Mouse (Mus musculus): ENCODE measurements at regions not wholly inside any gene's neighbourhood (a gene's known extent, or its start where the extent isn't known, plus 50 kb on each side); places are given as distances from the start of the nearest gene placed in this dataset.
A peak's percentile ranks its signal among the peaks of the same experiment; 100 is the strongest.

DNA sequence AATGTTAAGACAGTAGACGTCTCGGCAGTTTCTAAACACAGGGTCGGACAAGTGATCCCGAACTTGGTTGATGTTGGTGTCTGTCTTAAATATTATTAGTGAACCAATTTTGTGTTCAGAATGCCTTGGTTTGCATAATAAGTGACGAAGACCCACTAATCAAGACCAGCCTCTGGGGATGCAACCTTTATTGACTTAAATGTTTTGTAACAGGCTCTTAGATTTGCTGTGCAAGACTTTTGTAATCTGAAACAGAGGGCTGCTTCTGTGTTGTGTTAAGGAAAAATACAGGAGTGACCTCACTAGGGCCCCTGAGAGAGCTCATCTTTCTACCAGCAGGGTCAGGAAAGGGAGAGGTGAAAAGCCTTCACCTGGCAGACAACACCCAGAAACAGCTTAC is 119.5 kb downstream of the Slc38a4 start:
- Histone ChIP-seq H3K36me3 (replicated peaks; ENCODE audit: control insufficient read depth, insufficient read depth, low read depth) (no peaks in the 10 kb centered on the region), H3K9ac (replicated peaks) (no peak overlapping the region), H3K4me3 (ENCODE audit: insufficient read depth in 1 of 2, low read depth in 2 of 2, low read length in 2 of 2) (no peak overlapping the region), H3K9me3 (ENCODE audit: control insufficient read depth, low read length) (no peaks in the 10 kb centered on the region), H3K27me3 (ENCODE audit: control insufficient read depth, insufficient read depth, low read length) (no peaks in the 10 kb centered on the region), H3K4me2 (ENCODE audit: low read depth) (no peak overlapping the region; the same call in 1 of the 2 replicates), H3K4me1 (replicated peaks; ENCODE audit: control insufficient read depth in 2 of 2, insufficient read depth in 2 of 2, low read length in 1 of 2) (no peaks in the 10 kb centered on the region), H3K27ac (no peak overlapping the region)
- DNase-seq (ENCODE audit: low read depth in 3 of 3, low spot score in 3 of 3) = no peak
- no peak for TF ChIP-seq CTCF (IDR thresholded peaks at IDR 0.05; ENCODE audit: low read depth)
- TF ChIP-seq EP300 (IDR thresholded peaks at IDR 0.05; ENCODE audit: low read depth) = no peak
- WGBS (ENCODE audit: insufficient replicate concordance) = 56% methylated on average over 5 of the region's 5 CpGs
- ATAC-seq (ENCODE audit: insufficient read depth) = no peak

DNA sequence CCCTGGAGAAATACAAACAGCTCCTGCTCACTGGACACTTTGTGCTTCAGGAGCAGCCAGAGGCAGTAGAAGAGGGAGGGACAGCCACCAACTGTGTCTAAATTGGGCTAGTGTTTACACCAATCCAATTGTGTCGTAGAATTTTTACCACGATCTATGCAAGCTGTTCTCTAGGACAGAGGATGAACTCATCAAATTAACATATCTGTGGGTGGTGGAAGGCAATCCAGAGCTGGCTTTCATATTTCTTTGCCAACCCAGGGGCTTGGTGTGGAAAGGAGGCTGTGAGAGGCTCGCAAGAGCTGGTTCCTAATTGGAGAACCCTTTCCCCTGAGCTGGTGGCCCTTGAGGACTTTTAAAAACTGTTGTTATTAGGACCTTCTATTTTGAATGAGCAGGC is 122.3 kb downstream of the Slc38a4 start:
- H3K4me3 ChIP-seq (ENCODE audit: insufficient read depth in 1 of 2, low read depth in 2 of 2, low read length in 2 of 2) = no peak overlapping the region
- DNase-seq (ENCODE audit: low read depth in 3 of 3, low spot score in 3 of 3) = no peak
- H3K9me3 ChIP-seq (ENCODE audit: control insufficient read depth, low read length) = no peaks in the 10 kb centered on the region
- peaks cover 2 to 15% of the 10 kb centered on the region in 2 experiments for H3K4me1 ChIP-seq (replicated peaks; ENCODE audit: control insufficient read depth in 2 of 2, insufficient read depth in 2 of 2, low read length in 1 of 2)
- no peak overlapping the region for H3K9ac ChIP-seq (replicated peaks)
- WGBS (ENCODE audit: insufficient replicate concordance) = 47% methylated on average over 3 of the region's 3 CpGs
- ATAC-seq (ENCODE audit: insufficient read depth) = no peak
- no peaks in the 10 kb centered on the region for H3K27me3 ChIP-seq (ENCODE audit: control insufficient read depth, insufficient read depth, low read length)
- no peak for TF ChIP-seq EP300 (IDR thresholded peaks at IDR 0.05; ENCODE audit: low read depth)
- TF ChIP-seq CTCF (IDR thresholded peaks at IDR 0.05; ENCODE audit: low read depth) = no peak
- H3K4me2 ChIP-seq (ENCODE audit: low read depth) = no peak overlapping the region
- H3K27ac ChIP-seq = no peak overlapping the region
- H3K36me3 ChIP-seq (replicated peaks; ENCODE audit: control insufficient read depth, insufficient read depth, low read depth) = no peaks in the 10 kb centered on the region

DNA sequence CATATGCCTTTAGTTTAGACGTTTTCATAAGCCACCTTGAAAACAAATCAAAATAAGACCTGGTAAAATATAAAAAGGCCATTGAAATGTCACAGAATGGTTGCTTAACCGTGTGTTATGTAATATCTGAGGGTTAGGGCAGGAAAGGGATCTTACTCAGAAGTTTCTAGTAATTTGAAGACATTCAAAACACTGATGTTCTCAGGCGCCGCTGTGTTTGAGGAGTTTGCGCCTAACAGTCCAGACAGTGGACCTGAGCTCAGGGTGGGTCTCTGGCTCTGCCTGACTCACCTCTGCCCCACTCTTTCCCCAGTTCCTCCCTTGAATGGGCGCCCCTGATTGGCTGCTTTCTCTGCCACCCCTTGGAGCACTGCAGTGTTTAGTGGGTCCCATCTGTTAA is 125.2 kb downstream of the Slc38a4 start:
- ATAC-seq (ENCODE audit: insufficient read depth) = no peak
- WGBS (ENCODE audit: insufficient replicate concordance) = 58% methylated on average over 6 of the region's 6 CpGs
- no peaks in the 10 kb centered on the region for H3K36me3 ChIP-seq (replicated peaks; ENCODE audit: control insufficient read depth, insufficient read depth, low read depth)
- no peak overlapping the region for H3K9ac ChIP-seq (replicated peaks)
- H3K27ac ChIP-seq = no peak overlapping the region
- peaks cover 9 to 23% of the 10 kb centered on the region in 2 experiments for H3K4me1 ChIP-seq (replicated peaks; ENCODE audit: control insufficient read depth in 2 of 2, insufficient read depth in 2 of 2, low read length in 1 of 2)
- H3K4me3 ChIP-seq (ENCODE audit: insufficient read depth in 1 of 2, low read depth in 2 of 2, low read length in 2 of 2) = no peak overlapping the region
- H3K27me3 ChIP-seq (ENCODE audit: control insufficient read depth, insufficient read depth, low read length) = no peaks in the 10 kb centered on the region
- no peak overlapping the region for H3K4me2 ChIP-seq (ENCODE audit: low read depth)
- DNase-seq (ENCODE audit: low read depth in 3 of 3, low spot score in 3 of 3) = no peak
- no peaks in the 10 kb centered on the region for H3K9me3 ChIP-seq (ENCODE audit: control insufficient read depth, low read length)
- TF ChIP-seq EP300 (IDR thresholded peaks at IDR 0.05; ENCODE audit: low read depth) (no peak), CTCF (IDR thresholded peaks at IDR 0.05; ENCODE audit: low read depth) (no peak)

DNA sequence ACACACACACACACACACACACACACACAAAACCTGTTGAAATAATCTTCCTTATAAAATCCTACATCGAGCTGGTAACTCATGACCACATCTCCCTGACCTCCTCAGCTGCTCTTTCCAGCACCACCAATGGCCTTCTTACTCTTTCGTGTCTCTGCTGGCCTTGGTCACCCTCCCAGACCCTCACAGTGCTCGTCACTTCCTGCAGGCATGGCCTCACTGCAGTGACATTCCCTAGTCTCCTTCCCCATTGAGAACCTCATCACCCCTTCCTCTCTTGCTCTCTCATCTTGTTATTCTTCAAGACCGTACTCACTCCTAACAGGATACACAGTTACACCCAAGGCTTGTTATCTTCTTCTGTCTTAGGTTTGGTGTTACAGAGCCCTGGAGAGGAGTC is 126.0 kb downstream of the Slc38a4 start:
- H3K27ac ChIP-seq = no peak overlapping the region
- H3K4me2 ChIP-seq (ENCODE audit: low read depth) = no peak overlapping the region
- H3K9me3 ChIP-seq (ENCODE audit: control insufficient read depth, low read length) = no peaks in the 10 kb centered on the region
- WGBS (ENCODE audit: insufficient replicate concordance) = 54% methylated on average over 4 of the region's 4 CpGs
- no peak overlapping the region for H3K9ac ChIP-seq (replicated peaks)
- H3K4me1 ChIP-seq (replicated peaks; ENCODE audit: control insufficient read depth in 2 of 2, insufficient read depth in 2 of 2, low read length in 1 of 2) = peaks cover 9 to 23% of the 10 kb centered on the region in 2 experiments
- H3K4me3 ChIP-seq (ENCODE audit: insufficient read depth in 1 of 2, low read depth in 2 of 2, low read length in 2 of 2) = no peak overlapping the region
- no peaks in the 10 kb centered on the region for H3K36me3 ChIP-seq (replicated peaks; ENCODE audit: control insufficient read depth, insufficient read depth, low read depth)
- ATAC-seq (ENCODE audit: insufficient read depth) (no peak), DNase-seq (ENCODE audit: low read depth in 3 of 3, low spot score in 3 of 3) (no peak)
- H3K27me3 ChIP-seq (ENCODE audit: control insufficient read depth, insufficient read depth, low read length) = no peaks in the 10 kb centered on the region
- TF ChIP-seq CTCF (IDR thresholded peaks at IDR 0.05; ENCODE audit: low read depth) (no peak), EP300 (IDR thresholded peaks at IDR 0.05; ENCODE audit: low read depth) (no peak)

DNA sequence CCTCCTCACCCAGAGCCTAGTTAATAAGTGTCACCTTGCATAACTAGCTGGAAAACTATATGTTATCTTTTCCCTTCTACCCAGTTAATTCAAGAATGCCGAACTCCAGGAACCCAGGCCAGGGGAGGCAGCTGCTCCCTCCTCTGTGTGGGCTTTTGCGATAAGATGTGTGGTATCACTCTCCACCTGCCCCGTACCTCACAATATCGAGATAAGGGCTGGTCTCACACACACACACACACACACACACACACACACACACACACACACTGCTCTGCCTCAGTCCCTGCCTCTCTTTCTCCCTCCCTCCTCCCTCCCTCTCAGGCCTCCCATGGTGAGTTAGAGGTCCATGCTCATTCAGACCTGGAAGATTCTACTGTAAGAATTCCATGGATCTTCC is 127.1 kb downstream of the Slc38a4 start:
- Histone ChIP-seq H3K4me3 (ENCODE audit: insufficient read depth in 1 of 2, low read depth in 2 of 2, low read length in 2 of 2) (no peak overlapping the region), H3K27ac (no peak overlapping the region), H3K9ac (replicated peaks) (no peak overlapping the region), H3K9me3 (ENCODE audit: control insufficient read depth, low read length) (no peaks in the 10 kb centered on the region), H3K4me2 (ENCODE audit: low read depth) (0 out of 2 replicates have a peak overlapping the region, but pooled peaks have one; percentile 9), H3K27me3 (ENCODE audit: control insufficient read depth, insufficient read depth, low read length) (no peaks in the 10 kb centered on the region), H3K4me1 (replicated peaks; ENCODE audit: control insufficient read depth in 2 of 2, insufficient read depth in 2 of 2, low read length in 1 of 2) (peaks cover 9 to 23% of the 10 kb centered on the region in 2 experiments), H3K36me3 (replicated peaks; ENCODE audit: control insufficient read depth, insufficient read depth, low read depth) (no peaks in the 10 kb centered on the region)
- TF ChIP-seq CTCF (IDR thresholded peaks at IDR 0.05; ENCODE audit: low read depth) = no peak
- peak; percentile 76 for TF ChIP-seq EP300 (IDR thresholded peaks at IDR 0.05; ENCODE audit: low read depth)
- WGBS (ENCODE audit: insufficient replicate concordance) = 33% methylated on average over 4 of the region's 4 CpGs
- DNase-seq (ENCODE audit: low read depth in 3 of 3, low spot score in 3 of 3) = peak in 2 of 3 experiments; percentile 4 to 37
- ATAC-seq (ENCODE audit: insufficient read depth) = peak; percentile 92

All from liver, embryonic 14.5 days (tissue).